Mouse (Mus musculus): ENCODE measurements around the gene Ank3.

The Ank3 gene

DNA sequence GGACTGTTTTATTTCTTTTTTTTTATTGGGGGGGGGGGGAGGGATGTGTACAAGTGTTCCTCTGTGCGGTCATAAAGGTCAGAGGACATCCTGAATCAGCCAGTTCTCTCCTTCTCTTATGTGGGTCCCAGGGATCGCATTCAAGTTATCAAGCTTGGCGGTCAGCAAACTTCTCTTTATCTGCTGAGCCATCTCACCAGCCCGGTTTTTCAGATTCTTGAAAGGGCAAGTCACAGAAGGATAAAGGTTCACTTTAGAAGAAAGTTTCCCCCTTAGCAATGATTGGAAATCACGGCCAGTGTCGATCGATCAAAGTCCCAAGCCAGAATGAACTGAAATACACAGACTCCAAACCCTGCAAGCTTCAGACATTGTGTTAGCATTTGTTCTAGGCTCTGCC lies 651.2 kb downstream of the Ank3 start:
- DNase-seq (ENCODE audit: low read depth, low spot score) = no peak

DNA sequence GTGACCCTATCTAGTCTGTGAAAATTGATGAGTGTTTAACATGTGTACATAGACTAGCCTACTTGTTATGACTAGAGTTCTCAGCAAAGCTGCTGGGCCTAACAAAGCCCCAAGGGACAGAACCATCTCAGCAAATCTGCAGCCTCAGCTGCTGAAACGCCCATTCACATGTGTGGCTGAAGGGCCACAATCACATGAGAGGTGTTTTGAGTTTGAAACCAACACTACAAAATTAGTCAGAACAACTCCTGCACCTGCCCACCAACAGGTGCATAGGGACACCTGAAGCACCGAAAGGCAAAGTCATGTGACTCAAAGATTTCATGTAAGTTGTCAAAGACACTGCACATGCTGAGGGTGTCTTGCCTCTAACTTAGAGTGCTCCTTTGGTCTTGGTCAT lies 656.7 kb downstream of the Ank3 start:
- no peak for DNase-seq (ENCODE audit: low read depth, low spot score)

DNA sequence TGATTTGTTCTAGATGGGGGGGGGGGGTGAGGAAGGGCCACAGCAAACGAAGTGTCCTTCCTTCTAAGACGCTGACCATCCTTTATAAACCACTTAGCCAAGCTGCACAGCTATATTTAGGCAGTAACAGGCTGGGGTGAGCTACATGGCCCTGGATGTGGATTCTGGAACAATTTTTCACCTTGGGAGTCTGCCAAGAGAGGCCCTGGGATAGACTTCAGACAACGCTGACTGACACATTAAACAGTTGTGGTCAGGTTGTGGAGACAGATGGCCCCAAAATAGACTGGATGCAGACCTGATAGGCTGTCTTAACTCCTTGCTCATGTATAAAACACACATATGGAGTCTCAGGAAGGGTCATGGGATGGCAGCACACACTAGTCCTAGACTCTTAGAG lies 658.5 kb downstream of the Ank3 start:
- DNase-seq (ENCODE audit: low read depth, low spot score) = peak; percentile 91

DNA sequence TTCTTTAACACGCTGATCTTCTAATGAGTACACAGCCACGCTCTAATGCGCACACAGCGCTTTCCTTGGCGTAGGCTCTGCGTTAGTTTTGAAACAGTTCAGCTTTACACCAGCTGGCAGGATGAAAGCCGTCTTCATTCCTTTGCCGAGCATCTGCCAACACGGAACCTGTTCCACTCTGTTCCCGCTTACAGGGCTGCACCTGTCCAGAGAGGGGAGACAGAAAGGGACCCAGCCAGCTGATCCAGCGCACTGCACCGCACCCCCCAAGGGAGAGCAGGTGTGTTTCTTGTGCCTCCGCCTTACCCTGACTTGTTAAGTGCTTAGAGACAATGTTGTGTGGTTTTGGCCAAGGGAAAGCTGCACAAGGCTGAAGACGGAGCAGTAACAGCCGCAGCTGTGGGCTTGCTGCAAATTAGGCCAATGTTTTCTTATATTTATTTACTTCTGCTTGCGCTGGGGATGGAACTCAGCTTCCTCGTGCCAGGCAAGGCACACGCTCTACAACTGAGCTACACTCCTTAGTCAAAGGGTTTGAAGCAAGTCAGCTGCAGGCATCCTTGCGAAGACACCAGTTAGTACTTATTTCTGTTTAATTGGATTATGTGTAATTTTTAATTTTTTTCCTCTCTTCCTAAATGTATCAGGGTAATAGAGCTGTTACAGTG lies 661.6 kb downstream of the Ank3 start:
- DNase-seq (ENCODE audit: low read depth, low spot score) = peak; percentile 94

DNA sequence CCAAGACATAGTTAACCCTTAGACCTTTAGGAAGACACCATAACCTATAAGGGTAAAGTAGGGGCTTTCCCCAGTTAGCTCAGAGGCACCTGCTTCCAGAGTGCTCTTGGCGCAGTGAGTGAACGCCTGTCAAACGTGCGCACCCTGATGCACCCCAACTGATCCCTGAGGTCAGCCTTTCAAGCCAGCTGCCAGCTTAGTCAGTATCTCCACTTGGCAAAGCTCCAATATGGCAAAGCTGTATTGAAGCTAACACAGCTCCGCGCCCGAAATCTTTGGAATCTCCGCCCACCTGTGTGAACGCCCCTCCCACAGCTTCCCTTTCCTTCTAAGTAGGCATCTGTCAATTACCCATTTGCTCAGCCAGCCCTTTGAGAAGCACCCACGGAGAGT lies 662.1 kb downstream of the Ank3 start:
- DNase-seq (ENCODE audit: low read depth, low spot score) = peak; percentile 71

DNA sequence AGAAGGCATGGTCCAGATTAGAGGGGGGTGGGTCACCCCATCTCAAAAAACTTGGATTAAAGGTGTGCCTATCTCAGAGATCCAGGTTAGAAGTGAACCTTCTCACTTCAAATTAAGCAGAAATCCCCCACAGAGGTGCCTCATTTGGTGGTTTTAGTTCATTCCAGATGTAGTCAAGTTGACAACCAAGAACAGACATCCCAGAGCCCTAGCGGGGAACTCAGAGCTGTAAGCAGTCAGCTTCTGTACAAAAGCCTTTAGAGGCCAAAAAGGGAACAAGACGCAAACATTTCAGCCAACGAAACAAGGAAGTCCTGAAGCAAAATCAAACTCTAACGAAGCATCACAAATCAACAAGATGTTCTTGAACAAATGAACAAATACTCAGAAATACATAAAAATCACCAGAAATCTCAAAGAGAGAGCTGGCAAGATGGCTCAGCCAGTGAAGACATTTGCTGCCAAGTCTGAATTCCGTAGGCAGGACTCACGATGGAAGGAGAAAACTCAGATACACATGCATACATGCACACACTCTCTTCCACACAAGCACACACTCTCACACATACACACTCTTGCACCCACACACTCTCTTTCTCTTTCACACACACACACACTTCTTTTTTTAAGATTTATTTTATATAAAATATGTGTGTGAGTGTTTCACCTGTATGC lies 665.4 kb downstream of the Ank3 start:
- DNase-seq (ENCODE audit: low read depth, low spot score) = no peak

DNA sequence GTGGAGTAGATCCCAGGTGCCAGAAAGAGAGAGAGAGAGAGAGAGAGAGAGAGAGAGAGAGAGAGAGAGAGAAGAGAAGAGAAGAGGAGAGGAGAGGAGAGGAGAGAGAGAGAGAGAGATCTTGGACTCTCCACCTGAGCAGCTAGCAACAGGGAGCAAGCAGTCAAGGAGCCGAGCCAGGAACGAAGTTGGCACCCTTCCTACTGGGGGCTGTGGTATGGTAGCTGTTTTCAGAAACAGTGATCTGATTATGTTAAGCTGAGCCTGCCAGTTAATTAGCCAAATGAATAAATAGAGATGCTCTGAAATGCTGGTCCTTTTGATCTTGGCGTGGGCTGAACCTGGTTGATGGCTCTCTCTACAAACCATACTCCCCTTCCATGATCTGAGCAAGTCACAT lies 666.6 kb downstream of the Ank3 start:
- DNase-seq (ENCODE audit: low read depth, low spot score) = no peak

DNA sequence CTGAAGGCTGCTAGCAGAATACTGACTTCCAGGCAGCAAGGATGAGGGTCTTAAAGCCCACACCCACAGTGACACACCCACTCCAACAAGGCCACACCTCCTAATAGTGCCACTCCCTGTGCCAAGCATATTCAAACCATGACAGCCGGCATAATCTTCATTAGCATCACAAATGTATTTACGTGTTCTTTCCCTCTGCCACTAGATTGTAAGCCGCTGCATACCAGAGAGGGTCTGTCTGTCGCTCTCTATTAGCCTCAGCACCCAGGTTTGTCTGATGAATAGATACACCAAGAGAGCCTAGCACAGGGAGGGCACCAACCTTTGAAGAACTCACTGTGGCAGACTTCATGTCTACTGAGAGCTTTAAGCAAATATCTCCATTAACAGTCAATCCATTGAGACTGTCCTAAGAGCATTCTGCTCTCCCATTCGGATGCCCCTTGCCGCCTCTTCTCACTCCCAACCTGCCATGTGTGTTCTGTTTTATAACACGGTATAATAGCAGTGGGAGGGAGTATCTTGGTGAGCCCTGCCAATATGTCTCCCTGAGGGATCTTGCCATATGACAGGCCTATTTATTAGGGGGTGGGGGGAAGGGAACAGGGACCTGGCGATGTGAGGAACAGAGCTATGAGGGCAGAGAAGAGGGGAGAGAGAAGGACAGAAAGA lies 668.1 kb downstream of the Ank3 start:
- no peak for DNase-seq (ENCODE audit: low read depth, low spot score)

DNA sequence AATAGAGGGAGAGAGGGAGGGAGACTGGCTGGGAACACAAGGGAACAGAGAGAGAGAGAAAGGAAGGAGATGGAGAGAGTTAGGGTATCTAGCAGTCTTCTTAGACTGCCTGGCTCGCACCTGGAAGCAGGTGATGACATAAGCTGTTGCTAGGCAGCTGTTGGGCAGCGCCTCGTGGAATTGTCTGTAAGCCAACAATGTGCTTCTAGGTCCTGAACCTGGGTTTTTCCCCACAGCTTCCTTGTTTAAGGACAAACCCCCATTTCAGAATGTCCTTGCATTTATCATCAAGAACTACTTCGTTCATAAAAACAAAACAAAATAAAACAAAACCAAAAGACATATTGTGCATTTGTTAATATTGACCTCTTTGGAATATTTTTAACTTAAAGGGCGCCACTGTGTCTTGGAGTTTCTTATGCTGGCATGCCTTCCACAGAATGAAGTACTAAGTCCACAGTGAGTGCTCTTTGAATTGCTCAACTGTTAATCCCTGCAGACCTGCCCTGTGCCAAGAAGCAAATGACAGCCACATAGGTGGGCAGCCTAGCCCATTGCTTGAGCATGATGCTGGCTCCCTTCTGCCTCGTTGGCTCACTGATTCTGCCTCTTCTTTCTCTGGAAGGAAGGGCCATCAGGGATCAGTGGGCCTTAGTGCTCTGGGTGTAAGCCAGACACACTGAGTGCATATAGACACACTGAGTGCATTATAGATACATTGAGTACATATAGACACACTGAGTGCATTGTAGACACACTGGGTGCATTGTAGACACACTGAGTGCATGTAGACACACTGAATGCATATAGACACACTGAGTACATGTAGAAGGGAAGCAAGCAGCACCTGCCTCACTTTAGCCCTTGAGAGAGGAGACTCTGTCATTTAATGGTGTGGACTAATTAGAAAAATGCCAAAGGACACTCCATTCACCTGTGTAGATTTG lies 668.9 kb downstream of the Ank3 start:
- no peak for DNase-seq (ENCODE audit: low read depth, low spot score)

DNA sequence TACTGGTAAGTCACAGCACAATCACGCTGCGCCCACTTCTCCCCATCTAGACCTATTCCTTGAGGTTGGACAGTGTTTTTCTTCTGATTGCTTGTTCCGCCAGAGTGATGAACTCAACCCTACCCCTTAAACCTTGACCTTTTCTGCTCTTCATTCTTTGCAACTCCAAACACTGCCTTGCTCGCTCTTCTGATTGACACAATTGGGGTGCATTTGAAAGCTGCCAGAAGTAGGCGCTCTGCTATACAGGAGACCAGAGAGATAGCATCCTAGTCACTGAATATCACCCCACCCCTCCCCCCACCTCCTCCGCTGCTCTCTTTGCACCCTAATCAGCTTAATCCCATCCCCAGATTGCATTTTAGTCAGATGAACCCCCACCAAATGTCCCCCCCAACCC lies 670.7 kb downstream of the Ank3 start:
- DNase-seq (ENCODE audit: low read depth, low spot score) = no peak

DNA sequence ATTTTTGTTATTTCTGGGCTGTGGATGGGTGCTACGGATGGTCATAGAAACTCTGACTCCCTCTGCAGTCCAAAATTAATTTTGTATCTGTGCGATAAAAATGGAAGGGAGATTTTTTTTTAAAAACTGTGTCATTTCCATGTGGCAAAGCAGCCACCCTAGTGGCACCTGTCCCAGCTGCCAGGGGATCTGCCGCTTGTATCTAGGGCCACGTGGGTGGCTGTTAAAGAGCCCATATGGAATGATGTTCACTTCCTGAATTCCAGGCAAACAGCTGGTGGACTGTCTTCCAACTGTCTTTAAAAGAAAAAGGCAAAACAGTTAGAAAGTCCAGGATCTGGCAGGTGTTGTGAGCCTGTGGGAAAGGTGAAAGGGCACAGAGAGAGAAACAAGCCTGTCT lies 672.8 kb downstream of the Ank3 start:
- DNase-seq (ENCODE audit: low read depth, low spot score) = no peak

Measured in skeletal muscle tissue, adult 2 months (tissue).